In genomic region chr2:152820369-152820768, GRCm38 (mm10) we compare ENCODE assay signal across 8 mouse cellular contexts. TPM values are rescaled to one million over a fixed set of nuclear protein-coding genes. Genes with fewer than 3 reads are reported as not detected.
DNase-seq lines count a peak whose midpoint lies in the region; ATAC-seq lines count a peak whose summit lies in the region.

No protein-coding gene starts in this region.

- H3K4me3 ChIP-seq in forebrain, embryonic 15.5 days = no peak overlapping the region
- no peak overlapping the region for H3K4me3 ChIP-seq in hindbrain, embryonic 14.5 days (replicated peaks; ENCODE audit: low read length)
- H3K4me3 ChIP-seq in limb, embryonic 10.5 days = no peak overlapping the region
- H3K4me3 ChIP-seq in midbrain, embryonic 16.5 days (ENCODE audit: low read depth, low read length) = no peak overlapping the region

- peaks cover 66% of the 10 kb centered on the region for H3K4me1 ChIP-seq in forebrain, embryonic 15.5 days
- H3K4me1 ChIP-seq in hindbrain, embryonic 14.5 days (replicated peaks; ENCODE audit: control insufficient read depth, insufficient read depth, low read length) = peaks cover 44% of the 10 kb centered on the region
- peaks cover 34% of the 10 kb centered on the region for H3K4me1 ChIP-seq in limb, embryonic 10.5 days
- H3K4me1 ChIP-seq in midbrain, embryonic 16.5 days (ENCODE audit: control insufficient read depth, insufficient read depth, low read length) = peaks cover 57% of the 10 kb centered on the region

- H3K27me3 ChIP-seq in forebrain, embryonic 15.5 days = no peaks in the 10 kb centered on the region
- H3K27me3 ChIP-seq in hindbrain, embryonic 14.5 days (ENCODE audit: control insufficient read depth, insufficient read depth, low read length) = no peaks in the 10 kb centered on the region
- no peaks in the 10 kb centered on the region for H3K27me3 ChIP-seq in limb, embryonic 10.5 days (ENCODE audit: low read depth, poor library complexity, severe bottlenecking)
- H3K27me3 ChIP-seq in midbrain, embryonic 16.5 days (ENCODE audit: control insufficient read depth, insufficient read depth, low read depth, low read length) = no peaks in the 10 kb centered on the region

- 15% methylated on average over 2 of the region's 2 CpGs for WGBS in forebrain, embryonic 15.5 days
- WGBS in hindbrain, embryonic 14.5 days = 2% methylated on average over 2 of the region's 2 CpGs
- WGBS in limb, embryonic 10.5 days = 60% methylated on average over 2 of the region's 2 CpGs
- 6% methylated on average over 2 of the region's 2 CpGs for WGBS in midbrain, embryonic 16.5 days

- H3K27ac ChIP-seq in forebrain, embryonic 15.5 days (replicated peaks) = peak overlapping the region; percentile 68
- H3K27ac ChIP-seq in hindbrain, embryonic 14.5 days = peak overlapping the region; percentile 44; the same call in 1 of the 2 replicates
- H3K27ac ChIP-seq in limb, embryonic 10.5 days = peak overlapping the region; percentile 83
- 0 out of 2 replicates have a peak overlapping the region, but pooled peaks have one; percentile 18 for H3K27ac ChIP-seq in midbrain, embryonic 16.5 days (ENCODE audit: low read length)

- H3K4me2 ChIP-seq in forebrain, embryonic 15.5 days (replicated peaks) = no peak overlapping the region
- H3K4me2 ChIP-seq in hindbrain, embryonic 14.5 days (replicated peaks) = no peak overlapping the region
- H3K4me2 ChIP-seq in midbrain, embryonic 16.5 days (ENCODE audit: low read length) = no peak overlapping the region

- H3K9ac ChIP-seq in forebrain, embryonic 15.5 days (replicated peaks) = no peak overlapping the region
- no peak overlapping the region for H3K9ac ChIP-seq in hindbrain, embryonic 14.5 days
- no peak overlapping the region for H3K9ac ChIP-seq in midbrain, embryonic 16.5 days (ENCODE audit: low read depth, low read length)

- H3K9me3 ChIP-seq in forebrain, embryonic 15.5 days = no peaks in the 10 kb centered on the region
- no peaks in the 10 kb centered on the region for H3K9me3 ChIP-seq in hindbrain, embryonic 14.5 days (ENCODE audit: control insufficient read depth, low read length)
- H3K9me3 ChIP-seq in limb, embryonic 10.5 days (replicated peaks) = no peaks in the 10 kb centered on the region
- no peaks in the 10 kb centered on the region for H3K9me3 ChIP-seq in midbrain, embryonic 16.5 days (replicated peaks; ENCODE audit: control insufficient read depth, low read length, poor library complexity, severe bottlenecking)

- peak; percentile 45 for ATAC-seq in frontal cortex, adult (ENCODE audit: low TSS enrichment)
- ATAC-seq in forebrain, embryonic 15.5 days (replicated peaks) = no peak
- peak; percentile 63; the same call in 1 of the 2 replicates for ATAC-seq in hindbrain, embryonic 14.5 days (ENCODE audit: low FRiP score)
- ATAC-seq in midbrain, embryonic 16.5 days = no peak
- ATAC-seq in erythroblast, adult 5-6 weeks (replicated peaks; ENCODE audit: low FRiP score, poor library complexity, severe bottlenecking) = no peak

- no peak for DNase-seq in frontal cortex, postnatal 36 days (ENCODE audit: low spot score in 2 of 2)
- peak; percentile 33 for DNase-seq in WW6 (ENCODE audit: low read depth, low spot score)
- no peak for DNase-seq in hindbrain, embryonic 14.5 days (ENCODE audit: low spot score)
- DNase-seq in limb, embryonic 10.5 days (ENCODE audit: low spot score) = no peak

- peaks cover 7% of the 10 kb centered on the region for H3K36me3 ChIP-seq in forebrain, embryonic 15.5 days
- peaks cover 7% of the 10 kb centered on the region; the same call in 1 of the 2 replicates for H3K36me3 ChIP-seq in hindbrain, embryonic 14.5 days (replicated peaks; ENCODE audit: control insufficient read depth, insufficient read depth)
- peaks cover 66% of the 10 kb centered on the region for H3K36me3 ChIP-seq in limb, embryonic 10.5 days
- no peaks in the 10 kb centered on the region for H3K36me3 ChIP-seq in midbrain, embryonic 16.5 days (ENCODE audit: control insufficient read depth, insufficient read depth, low read length)

RNA-seq across cellular contexts. Expression of gene Bcl2l1, which starts 11.2 kb away (rescaled TPM):
- 179 and 183 TPM in 2 replicates for polyA plus RNA-seq in forebrain, embryonic 15.5 days (2015; fragmentation: Nextera tagmentation; extraction: Ambion mirVana)
- 155 and 165 TPM in 2 replicates for polyA plus RNA-seq in hindbrain, embryonic 14.5 days (2014; fragmentation: Nextera tagmentation; extraction: Ambion mirVana)
- 90.1 and 103 TPM in 2 replicates for polyA plus RNA-seq in limb, embryonic 10.5 days (2016; fragmentation: Nextera tagmentation; extraction: Ambion mirVana)
- polyA plus RNA-seq in midbrain, embryonic 16.5 days (2015; fragmentation: Nextera tagmentation; extraction: Ambion mirVana) = 186 and 194 TPM in 2 replicates
- total RNA-seq in erythroblast, adult 5-6 weeks (2015; ENCODE audit: low replicate concordance) = 543 and 572 TPM in 2 replicates
- 807 and 937 TPM in 2 replicates for total RNA-seq in erythroblast, adult 5-6 weeks (2017; ENCODE audit: low replicate concordance)

RNA-seq across cellular contexts. Expression of gene Tpx2, which starts 27.4 kb away (rescaled TPM):
- 50.6 and 51.1 TPM in 2 replicates for polyA plus RNA-seq in forebrain, embryonic 15.5 days (2015; fragmentation: Nextera tagmentation; extraction: Ambion mirVana)
- 17.2 and 20.1 TPM in 2 replicates for polyA plus RNA-seq in hindbrain, embryonic 14.5 days (2014; fragmentation: Nextera tagmentation; extraction: Ambion mirVana)
- polyA plus RNA-seq in limb, embryonic 10.5 days (2016; fragmentation: Nextera tagmentation; extraction: Ambion mirVana) = 141 and 147 TPM in 2 replicates
- polyA plus RNA-seq in midbrain, embryonic 16.5 days (2015; fragmentation: Nextera tagmentation; extraction: Ambion mirVana) = 10.5 and 11.1 TPM in 2 replicates
- 39.8 and 43.9 TPM in 2 replicates for total RNA-seq in erythroblast, adult 5-6 weeks (2015; ENCODE audit: low replicate concordance)
- 53.4 and 65.9 TPM in 2 replicates for total RNA-seq in erythroblast, adult 5-6 weeks (2017; ENCODE audit: low replicate concordance)

Comparison
In these comparisons a context has a peak if more than half of its experiments do, and no peak if none do; other contexts are left out.
1. ATAC-seq: peak in frontal cortex, adult (single experiment) and hindbrain, embryonic 14.5 days (single experiment); none in forebrain, embryonic 15.5 days (single experiment), midbrain, embryonic 16.5 days (single experiment) and erythroblast, adult 5-6 weeks (single experiment).
2. H3K27ac ChIP-seq: peak in every context shown above with its lines; median percentile 83 in limb, embryonic 10.5 days; 68 in forebrain, embryonic 15.5 days; 44 in hindbrain, embryonic 14.5 days; 18 in midbrain, embryonic 16.5 days.